Mouse (Mus musculus): ENCODE measurements at regions not wholly inside any gene's neighbourhood (a gene's known extent, or its start where the extent isn't known, plus 50 kb on each side); places are given as distances from the start of the nearest gene placed in this dataset.
"Not testable (repeated sequence)": the region's sequence is repeated elsewhere in the genome, so short reads cannot be mapped to it uniquely, and the experiment has no call there.

DNA sequence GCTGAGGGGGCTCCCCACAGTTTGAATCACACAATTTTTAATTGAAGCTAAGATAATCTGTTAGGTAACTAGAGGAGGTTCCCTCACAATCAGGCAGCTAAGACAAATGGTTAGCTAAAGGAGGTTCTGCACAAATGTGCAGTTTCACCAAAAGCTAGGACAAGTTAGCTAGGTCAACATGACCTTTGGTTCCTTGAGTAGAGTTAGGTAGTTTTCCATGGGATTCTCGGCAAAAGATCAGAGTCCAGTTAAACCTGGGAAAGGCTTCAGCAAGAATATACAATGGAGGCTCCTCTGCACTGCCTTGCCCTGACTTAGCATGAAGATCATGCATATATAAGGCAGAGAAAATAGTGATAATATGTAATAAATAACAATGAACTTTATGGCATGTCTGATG lies 374.2 kb downstream of the 1190002N15Rik start:
- no peak overlapping the region for H3K9ac ChIP-seq (replicated peaks; ENCODE audit: low read depth, low read length)
- H3K9me3 ChIP-seq (ENCODE audit: control insufficient read depth, low read depth, low read length), result no peaks in the 10 kb centered on the region
- no peak overlapping the region for H3K4me3 ChIP-seq (ENCODE audit: low read depth, low read length)
- ATAC-seq (ENCODE audit: insufficient number of reproducible peaks, insufficient read depth, low FRiP score, low read depth), result no peak
- H3K27me3 ChIP-seq (ENCODE audit: control insufficient read depth, insufficient read depth, low read length), result no peaks in the 10 kb centered on the region
- H3K27ac ChIP-seq (ENCODE audit: low read length), result no peak overlapping the region
- whole genome bisulfite sequencing, result 80% methylated on average over 1 of the region's 1 CpGs
- no peaks in the 10 kb centered on the region for H3K36me3 ChIP-seq (ENCODE audit: control insufficient read depth, insufficient read depth, low read length)
- no peak overlapping the region for H3K4me2 ChIP-seq (replicated peaks; ENCODE audit: low read depth, low read length)
- H3K4me1 ChIP-seq (ENCODE audit: control insufficient read depth, insufficient read depth, low read length), result no peaks in the 10 kb centered on the region

DNA sequence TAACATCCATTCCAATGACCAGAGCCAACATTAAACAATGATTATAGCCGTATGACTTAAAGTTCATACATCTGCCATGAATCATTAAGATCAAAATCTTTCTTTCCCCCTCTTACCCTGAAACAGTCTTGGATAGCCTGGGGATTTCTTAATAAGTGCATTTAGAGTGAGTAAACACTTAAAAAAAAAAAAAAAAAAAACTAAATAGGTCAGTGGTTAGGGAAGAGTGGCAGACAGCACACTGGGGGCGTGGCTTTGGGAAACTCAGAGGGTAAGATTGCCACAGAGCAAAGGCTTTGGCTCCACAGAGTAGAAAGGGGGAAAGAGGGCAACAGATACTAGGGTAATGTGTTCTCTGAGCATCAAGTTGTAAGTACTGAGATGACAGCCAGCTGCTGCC lies 382.3 kb downstream of the 1190002N15Rik start:
- Histone ChIP-seq H3K4me2 (replicated peaks; ENCODE audit: low read depth, low read length) (no peak overlapping the region), H3K27me3 (ENCODE audit: control insufficient read depth, insufficient read depth, low read length) (no peaks in the 10 kb centered on the region), H3K36me3 (ENCODE audit: control insufficient read depth, insufficient read depth, low read length) (no peaks in the 10 kb centered on the region), H3K4me1 (ENCODE audit: control insufficient read depth, insufficient read depth, low read length) (no peaks in the 10 kb centered on the region), H3K9ac (replicated peaks; ENCODE audit: low read depth, low read length) (no peak overlapping the region), H3K9me3 (ENCODE audit: control insufficient read depth, low read depth, low read length) (no peaks in the 10 kb centered on the region), H3K4me3 (ENCODE audit: low read depth, low read length) (no peak overlapping the region), H3K27ac (ENCODE audit: low read length) (no peak overlapping the region)
- WGBS, result 50% methylated on average over 2 of the region's 2 CpGs
- ATAC-seq (ENCODE audit: insufficient number of reproducible peaks, insufficient read depth, low FRiP score, low read depth), result no peak

DNA sequence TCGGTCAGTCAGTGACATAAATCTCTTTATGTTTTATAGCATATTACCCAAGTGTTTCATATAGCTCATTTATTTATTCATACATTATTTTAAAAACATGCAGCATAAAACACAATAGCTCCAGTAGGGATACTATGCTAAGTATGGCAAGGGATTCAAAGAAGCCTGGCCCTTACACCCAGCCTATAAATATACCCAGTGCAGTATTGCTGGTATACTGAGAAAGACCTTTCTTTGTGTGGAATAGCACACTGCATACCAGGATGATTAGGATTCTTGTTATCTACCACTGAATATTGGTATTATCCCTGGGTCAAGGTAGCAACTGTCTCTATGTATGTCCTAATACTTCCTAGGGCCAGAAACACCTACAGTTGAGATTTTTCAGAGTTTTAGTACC lies 389.4 kb downstream of the 1190002N15Rik start:
- 60% methylated on average over 1 of the region's 1 CpGs for WGBS

DNA sequence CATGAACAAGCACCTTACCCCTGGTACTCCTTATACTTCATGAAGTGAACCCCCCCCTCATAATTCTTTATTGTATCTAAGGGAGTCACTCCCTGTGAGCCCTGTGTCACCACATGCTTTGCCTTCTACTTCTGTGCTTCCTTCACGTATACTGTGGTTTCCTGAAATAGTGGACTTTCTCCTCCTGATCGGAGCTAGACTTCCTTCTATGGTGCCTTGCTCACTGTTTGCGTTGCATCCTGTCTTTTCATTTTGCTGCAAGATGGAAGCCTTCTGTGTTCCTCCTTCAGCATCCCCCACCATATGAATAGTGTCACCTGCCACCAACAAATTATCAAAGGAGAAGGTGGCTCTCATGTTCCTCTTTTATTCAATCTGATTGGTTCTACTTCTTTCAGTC lies 391.1 kb downstream of the 1190002N15Rik start:
- H3K27ac ChIP-seq (ENCODE audit: low read length), result no peak overlapping the region
- H3K36me3 ChIP-seq (ENCODE audit: control insufficient read depth, insufficient read depth, low read length), result no peaks in the 10 kb centered on the region
- no peak overlapping the region for H3K4me3 ChIP-seq (ENCODE audit: low read depth, low read length)
- no peak overlapping the region for H3K4me2 ChIP-seq (replicated peaks; ENCODE audit: low read depth, low read length)
- ATAC-seq (ENCODE audit: insufficient number of reproducible peaks, insufficient read depth, low FRiP score, low read depth), result no peak
- H3K9ac ChIP-seq (replicated peaks; ENCODE audit: low read depth, low read length), result no peak overlapping the region
- 93% methylated on average over 3 of the region's 3 CpGs for WGBS
- H3K4me1 ChIP-seq (ENCODE audit: control insufficient read depth, insufficient read depth, low read length), result no peaks in the 10 kb centered on the region
- H3K27me3 ChIP-seq (ENCODE audit: control insufficient read depth, insufficient read depth, low read length), result no peaks in the 10 kb centered on the region
- no peaks in the 10 kb centered on the region for H3K9me3 ChIP-seq (ENCODE audit: control insufficient read depth, low read depth, low read length)

More for the DNA sequence above, 389.4 kb downstream of the 1190002N15Rik start:
- H3K9me3 ChIP-seq (ENCODE audit: control insufficient read depth, low read depth, low read length), result no peaks in the 10 kb centered on the region
- H3K4me1 ChIP-seq (ENCODE audit: control insufficient read depth, insufficient read depth, low read length), result no peaks in the 10 kb centered on the region
- H3K36me3 ChIP-seq (ENCODE audit: control insufficient read depth, insufficient read depth, low read length), result no peaks in the 10 kb centered on the region
- H3K4me2 ChIP-seq (replicated peaks; ENCODE audit: low read depth, low read length), result no peak overlapping the region
- H3K27me3 ChIP-seq (ENCODE audit: control insufficient read depth, insufficient read depth, low read length), result no peaks in the 10 kb centered on the region
- no peak overlapping the region for H3K27ac ChIP-seq (ENCODE audit: low read length)
- H3K4me3 ChIP-seq (ENCODE audit: low read depth, low read length), result no peak overlapping the region
- H3K9ac ChIP-seq (replicated peaks; ENCODE audit: low read depth, low read length), result no peak overlapping the region
- ATAC-seq (ENCODE audit: insufficient number of reproducible peaks, insufficient read depth, low FRiP score, low read depth), result no peak

DNA sequence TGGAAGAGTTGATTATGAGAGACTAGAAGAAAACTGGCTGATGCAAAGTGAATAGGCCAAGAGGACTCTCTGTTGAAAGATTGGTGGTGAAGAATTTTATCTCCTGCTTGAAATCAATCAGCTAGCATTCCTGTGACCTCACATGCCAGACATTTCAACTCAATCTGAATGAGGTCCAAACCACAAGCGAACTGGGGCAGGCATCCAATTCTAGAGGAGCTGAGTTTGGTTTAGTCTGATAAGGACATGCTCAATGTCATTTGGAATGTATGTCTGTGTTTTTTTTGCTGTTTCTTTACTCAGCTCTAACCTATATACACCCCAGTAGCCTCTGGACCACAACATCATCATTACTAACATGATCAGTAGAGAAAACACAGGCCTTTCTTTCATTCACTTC lies 401.4 kb downstream of the 1190002N15Rik start:
- WGBS, result 43% methylated on average over 1 of the region's 1 CpGs
- no peaks in the 10 kb centered on the region for H3K27me3 ChIP-seq (ENCODE audit: control insufficient read depth, insufficient read depth, low read length)
- ATAC-seq (ENCODE audit: insufficient number of reproducible peaks, insufficient read depth, low FRiP score, low read depth), result no peak
- no peaks in the 10 kb centered on the region for H3K36me3 ChIP-seq (ENCODE audit: control insufficient read depth, insufficient read depth, low read length)
- H3K9ac ChIP-seq (replicated peaks; ENCODE audit: low read depth, low read length), result no peak overlapping the region
- no peak overlapping the region for H3K4me2 ChIP-seq (replicated peaks; ENCODE audit: low read depth, low read length)
- H3K4me1 ChIP-seq (ENCODE audit: control insufficient read depth, insufficient read depth, low read length), result no peaks in the 10 kb centered on the region
- H3K9me3 ChIP-seq (ENCODE audit: control insufficient read depth, low read depth, low read length), result no peaks in the 10 kb centered on the region
- H3K4me3 ChIP-seq (ENCODE audit: low read depth, low read length), result no peak overlapping the region
- no peak overlapping the region for H3K27ac ChIP-seq (ENCODE audit: low read length)

DNA sequence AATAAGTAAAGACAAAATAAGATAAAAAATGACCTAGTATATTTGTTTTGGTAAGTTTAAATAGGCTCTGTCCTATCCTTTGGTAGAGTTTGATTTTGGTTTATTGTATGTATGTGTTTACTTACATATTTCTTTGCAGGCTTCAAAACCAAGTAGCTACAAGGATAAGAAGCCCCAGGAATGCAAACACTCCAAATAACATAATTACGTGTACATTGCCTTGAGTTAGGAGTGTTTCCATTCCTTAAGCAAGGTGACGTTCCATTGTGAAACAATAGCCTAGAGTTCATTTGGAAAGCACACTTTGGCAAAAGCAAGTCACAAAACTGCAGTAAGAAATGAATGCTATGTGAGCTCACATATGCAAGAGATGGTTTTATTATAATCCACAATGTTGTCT lies 404.2 kb downstream of the 1190002N15Rik start:
- Histone ChIP-seq H3K9me3 (ENCODE audit: control insufficient read depth, low read depth, low read length) (no peaks in the 10 kb centered on the region), H3K27ac (ENCODE audit: low read length) (no peak overlapping the region), H3K4me3 (ENCODE audit: low read depth, low read length) (no peak overlapping the region), H3K4me2 (replicated peaks; ENCODE audit: low read depth, low read length) (no peak overlapping the region), H3K36me3 (ENCODE audit: control insufficient read depth, insufficient read depth, low read length) (no peaks in the 10 kb centered on the region), H3K27me3 (ENCODE audit: control insufficient read depth, insufficient read depth, low read length) (no peaks in the 10 kb centered on the region), H3K4me1 (ENCODE audit: control insufficient read depth, insufficient read depth, low read length) (no peaks in the 10 kb centered on the region), H3K9ac (replicated peaks; ENCODE audit: low read depth, low read length) (no peak overlapping the region)
- 76% methylated on average over 2 of the region's 2 CpGs for WGBS
- no peak for ATAC-seq (ENCODE audit: insufficient number of reproducible peaks, insufficient read depth, low FRiP score, low read depth)

DNA sequence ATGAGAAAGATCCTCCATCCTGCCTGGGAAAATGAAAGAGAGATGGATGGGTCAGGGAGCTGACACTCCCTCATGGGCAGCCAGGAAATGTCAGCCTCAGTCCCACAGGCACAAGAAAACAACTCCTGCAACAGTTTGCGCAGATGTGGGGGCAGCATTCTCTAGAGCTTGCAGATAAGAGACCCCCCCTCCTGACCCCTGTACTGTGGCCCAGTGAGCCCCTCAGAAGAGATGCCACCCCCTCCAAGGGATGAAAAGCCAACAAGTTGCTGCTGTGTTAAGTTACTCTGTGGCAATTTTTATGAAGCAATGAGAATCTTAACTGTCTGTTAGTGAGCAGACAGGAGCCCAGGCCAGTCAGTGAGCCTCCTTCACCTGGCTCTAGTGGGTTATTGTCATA lies 406.5 kb downstream of the 1190002N15Rik start:
- Histone ChIP-seq H3K4me2 (replicated peaks; ENCODE audit: low read depth, low read length) (no peak overlapping the region), H3K9ac (replicated peaks; ENCODE audit: low read depth, low read length) (no peak overlapping the region), H3K27ac (ENCODE audit: low read length) (no peak overlapping the region), H3K4me1 (ENCODE audit: control insufficient read depth, insufficient read depth, low read length) (no peaks in the 10 kb centered on the region), H3K36me3 (ENCODE audit: control insufficient read depth, insufficient read depth, low read length) (no peaks in the 10 kb centered on the region), H3K27me3 (ENCODE audit: control insufficient read depth, insufficient read depth, low read length) (no peaks in the 10 kb centered on the region), H3K9me3 (ENCODE audit: control insufficient read depth, low read depth, low read length) (no peaks in the 10 kb centered on the region), H3K4me3 (ENCODE audit: low read depth, low read length) (no peak overlapping the region)
- 70% methylated on average over 1 of the region's 1 CpGs for WGBS
- no peak for ATAC-seq (ENCODE audit: insufficient number of reproducible peaks, insufficient read depth, low FRiP score, low read depth)

DNA sequence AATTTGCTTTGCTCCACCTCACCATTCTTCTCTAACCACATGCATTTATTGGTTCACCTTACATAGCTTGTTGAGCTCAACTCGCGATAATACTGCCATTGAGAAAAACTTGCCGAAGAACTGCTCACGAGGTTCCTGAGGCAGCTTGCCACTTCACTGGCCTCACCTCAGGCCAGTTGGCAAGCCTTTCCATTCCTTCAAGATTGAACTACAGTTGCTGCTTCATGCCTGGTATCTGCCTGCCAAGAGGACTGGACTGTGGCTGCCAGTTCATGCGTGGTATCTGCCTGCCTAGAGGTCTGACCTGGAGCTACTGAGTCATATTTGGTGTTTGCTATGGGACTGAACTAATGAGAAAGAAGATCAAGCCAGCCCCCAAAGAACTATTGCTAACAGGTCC lies 420.9 kb downstream of the 1190002N15Rik start:
- H3K4me1 ChIP-seq (ENCODE audit: control insufficient read depth, insufficient read depth, low read length), result no peaks in the 10 kb centered on the region
- no peak overlapping the region for H3K9ac ChIP-seq (replicated peaks; ENCODE audit: low read depth, low read length)
- no peak overlapping the region for H3K4me3 ChIP-seq (ENCODE audit: low read depth, low read length)
- no peak for ATAC-seq (ENCODE audit: insufficient number of reproducible peaks, insufficient read depth, low FRiP score, low read depth)
- H3K4me2 ChIP-seq (replicated peaks; ENCODE audit: low read depth, low read length), result no peak overlapping the region
- H3K9me3 ChIP-seq (ENCODE audit: control insufficient read depth, low read depth, low read length), result no peaks in the 10 kb centered on the region
- no peak overlapping the region for H3K27ac ChIP-seq (ENCODE audit: low read length)
- H3K36me3 ChIP-seq (ENCODE audit: control insufficient read depth, insufficient read depth, low read length), result no peaks in the 10 kb centered on the region
- WGBS, result 90% methylated on average over 5 of the region's 5 CpGs
- no peaks in the 10 kb centered on the region for H3K27me3 ChIP-seq (ENCODE audit: control insufficient read depth, insufficient read depth, low read length)

DNA sequence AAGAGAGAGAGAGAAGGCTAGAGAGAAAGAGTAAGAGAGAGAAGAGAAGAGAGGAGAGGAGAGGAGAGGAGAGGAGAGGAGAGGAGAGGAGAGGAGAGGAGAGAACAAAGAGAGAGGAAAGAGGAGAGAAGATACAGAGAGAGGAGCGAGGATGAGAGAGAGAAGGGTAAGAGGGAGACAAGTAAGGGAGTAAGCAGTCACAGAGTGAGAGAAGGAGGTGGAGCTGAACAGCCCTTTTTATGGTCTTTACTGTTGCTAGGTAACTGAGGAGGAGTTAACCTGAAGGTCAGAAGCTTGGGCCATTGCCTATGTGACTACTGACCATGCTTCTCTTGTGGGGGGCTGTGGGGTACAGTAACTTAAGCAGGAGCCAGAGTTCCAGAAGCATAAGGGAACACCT lies 430.2 kb downstream of the 1190002N15Rik start:
- not testable (repeated sequence) for H3K4me2 ChIP-seq (replicated peaks; ENCODE audit: low read depth, low read length); H3K27me3 ChIP-seq (ENCODE audit: control insufficient read depth, insufficient read depth, low read length); H3K36me3 ChIP-seq (ENCODE audit: control insufficient read depth, insufficient read depth, low read length); H3K9ac ChIP-seq (replicated peaks; ENCODE audit: low read depth, low read length); H3K9me3 ChIP-seq (ENCODE audit: control insufficient read depth, low read depth, low read length); H3K4me3 ChIP-seq (ENCODE audit: low read depth, low read length); H3K27ac ChIP-seq (ENCODE audit: low read length); ATAC-seq (ENCODE audit: insufficient number of reproducible peaks, insufficient read depth, low FRiP score, low read depth); H3K4me1 ChIP-seq (ENCODE audit: control insufficient read depth, insufficient read depth, low read length)
- 94% methylated on average over 1 of the region's 1 CpGs for WGBS

Measured in stomach, embryonic 14.5 days (tissue).